Mouse (Mus musculus) thymus, adult 18-20 months (tissue): ENCODE results near the gene Kalrn.
"Not testable (repeated sequence)": the region's sequence is repeated elsewhere in the genome, so short reads cannot be mapped to it uniquely, and the experiment has no call there.

Experiments
- DNase-seq, 2 experiments: peaks; one replicate each; pipeline ENCODE4 v3.0.0; 2022; ENCODE audit warnings: mixed read lengths in 2 of 2

Gene Kalrn

GRCm38 (mm10) chr16:34093734-34094445 is 479.4 kb downstream of the Kalrn start:
- no peak for DNase-seq

DNA sequence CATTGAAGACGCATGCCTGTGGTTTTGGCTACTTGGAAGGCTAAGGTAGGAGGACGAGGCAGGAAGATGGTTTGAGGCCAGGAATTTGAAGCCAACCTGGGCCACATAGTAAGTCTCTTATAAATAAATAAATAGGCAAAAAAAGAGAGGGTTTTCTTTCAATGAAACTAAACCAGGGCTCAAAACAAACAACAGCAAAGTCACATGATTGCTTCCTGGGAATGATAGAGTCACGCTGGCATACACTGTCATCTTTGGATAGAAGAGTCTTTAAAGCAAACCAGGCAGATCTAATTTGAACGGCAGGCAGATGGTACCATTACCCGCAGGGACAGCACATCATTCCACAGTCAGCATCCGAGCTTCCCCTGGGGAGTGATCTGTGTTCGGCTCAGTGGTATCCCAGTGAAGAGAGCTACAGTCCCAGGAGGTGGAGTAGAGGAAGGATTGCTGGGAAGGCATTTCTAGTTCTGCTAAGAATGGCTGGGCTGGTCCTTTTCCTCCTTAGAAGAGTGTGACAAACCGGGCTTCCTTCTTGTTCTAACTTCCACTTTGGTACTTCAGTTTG is 483.7 kb downstream of the Kalrn start:
- no peak for DNase-seq

DNA sequence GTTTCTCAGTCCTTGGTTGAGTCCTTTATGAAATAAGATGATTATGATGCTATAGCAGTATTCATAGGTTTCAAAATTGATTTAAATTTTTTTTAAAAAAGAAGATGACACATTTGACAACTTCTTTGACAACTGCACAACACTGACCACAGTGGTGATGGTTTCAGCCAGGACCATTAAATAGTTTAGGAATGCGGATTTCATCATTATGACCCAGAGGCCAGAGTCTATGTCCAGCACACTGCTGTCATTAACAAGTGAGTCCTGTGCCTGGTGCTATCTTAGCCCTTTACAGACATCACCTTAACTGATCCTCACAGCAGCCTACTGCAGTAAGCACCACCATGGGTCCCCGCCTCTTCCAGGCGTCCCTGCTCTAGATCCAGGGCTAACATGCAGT is 484.3 kb downstream of the Kalrn start:
- no peak for DNase-seq

DNA sequence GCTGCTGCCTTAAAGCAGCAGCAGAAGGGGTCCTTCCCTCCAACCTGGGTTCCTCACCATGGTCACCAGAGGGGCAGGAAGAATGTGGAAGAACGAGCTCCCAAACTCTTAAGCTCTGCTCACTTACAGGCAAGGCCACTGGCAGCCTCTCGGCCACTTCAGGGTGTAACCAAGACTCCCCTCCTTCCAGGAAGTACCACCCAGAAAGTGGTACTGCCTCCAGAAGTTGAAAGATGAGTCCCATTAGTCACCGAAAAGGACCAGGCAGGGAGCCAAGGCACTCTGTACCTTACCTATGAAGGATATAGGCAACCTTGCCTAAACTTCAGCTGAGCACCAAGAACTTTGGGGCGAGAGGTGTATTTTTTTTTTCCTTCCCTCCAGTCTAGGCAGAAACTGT is 485.0 kb downstream of the Kalrn start:
- no peak for DNase-seq

DNA sequence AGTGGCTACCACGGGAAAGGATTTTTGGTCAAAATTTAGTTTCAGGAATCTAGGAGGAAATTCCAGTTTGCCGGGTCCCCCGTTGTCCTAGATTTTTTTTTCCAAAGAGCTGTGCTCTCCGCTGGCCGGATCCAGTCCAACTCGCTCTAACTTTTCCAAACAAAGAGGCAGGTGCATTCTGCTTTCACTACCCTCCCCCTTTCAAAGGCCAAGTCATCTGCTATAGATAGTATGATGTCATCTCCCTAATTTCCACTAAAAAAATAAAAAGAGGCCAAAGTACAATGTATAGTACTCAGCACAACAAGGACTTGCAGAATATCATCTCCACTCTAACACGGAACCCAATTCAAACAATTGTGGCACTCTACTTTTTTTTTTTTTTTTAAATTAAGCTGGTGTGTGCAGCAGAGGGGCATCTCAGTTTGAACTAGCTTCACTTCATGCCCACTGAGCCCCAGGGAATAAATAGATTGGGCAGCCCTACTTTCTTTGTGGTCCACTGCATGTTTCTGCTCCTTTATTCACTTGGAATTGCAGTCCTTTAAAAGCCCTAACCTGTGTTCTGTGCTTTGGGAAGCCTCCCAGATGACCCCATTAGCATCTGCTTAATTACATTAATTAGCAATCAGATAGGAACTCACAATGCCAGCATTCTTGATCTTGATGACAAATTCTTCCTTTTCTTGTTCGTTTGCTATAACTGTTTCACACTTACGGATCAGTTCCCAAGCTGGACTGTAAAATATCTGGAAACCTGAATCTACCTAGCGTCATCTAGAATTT is 489.0 kb downstream of the Kalrn start:
- no peak for DNase-seq

GRCm38 (mm10) chr16:34082494-34083469 is 490.6 kb downstream of the Kalrn start:
- no peak for DNase-seq

DNA sequence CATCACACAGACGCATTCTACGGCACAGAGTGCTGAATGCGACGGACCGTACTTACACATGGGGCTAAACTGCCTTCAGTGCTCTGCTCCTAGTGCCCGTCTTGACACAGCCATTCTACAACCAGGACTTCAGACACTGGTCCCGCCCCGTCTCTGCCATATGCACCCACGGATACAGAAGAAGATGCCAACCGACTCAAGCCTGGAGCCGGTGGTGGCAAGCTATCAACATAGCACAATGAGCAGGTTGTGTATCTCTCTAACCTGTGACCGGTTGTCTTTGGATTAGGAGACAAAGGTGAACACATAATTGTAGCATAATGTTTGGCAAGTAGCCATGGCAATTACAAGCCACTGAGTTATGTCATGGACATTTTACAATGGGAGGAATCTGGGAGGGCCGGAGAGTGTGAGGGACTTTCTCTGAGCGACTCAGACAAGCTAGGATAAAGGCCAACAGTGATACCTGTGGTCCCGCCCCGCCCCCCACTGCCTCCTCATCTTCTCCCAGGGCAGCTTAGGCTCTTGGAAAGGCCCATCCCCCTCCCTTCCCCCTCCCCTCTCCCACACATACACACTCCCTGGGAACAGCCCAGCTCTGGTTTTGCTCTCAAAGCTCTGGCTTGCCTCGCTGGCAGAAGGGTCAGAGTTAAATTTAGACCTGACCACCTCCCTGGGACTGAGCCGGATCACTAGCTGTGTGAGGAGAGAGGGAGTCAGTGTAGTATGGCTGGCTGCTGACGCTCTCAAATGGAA is 491.5 kb downstream of the Kalrn start:
- DNase-seq = no peak

DNA sequence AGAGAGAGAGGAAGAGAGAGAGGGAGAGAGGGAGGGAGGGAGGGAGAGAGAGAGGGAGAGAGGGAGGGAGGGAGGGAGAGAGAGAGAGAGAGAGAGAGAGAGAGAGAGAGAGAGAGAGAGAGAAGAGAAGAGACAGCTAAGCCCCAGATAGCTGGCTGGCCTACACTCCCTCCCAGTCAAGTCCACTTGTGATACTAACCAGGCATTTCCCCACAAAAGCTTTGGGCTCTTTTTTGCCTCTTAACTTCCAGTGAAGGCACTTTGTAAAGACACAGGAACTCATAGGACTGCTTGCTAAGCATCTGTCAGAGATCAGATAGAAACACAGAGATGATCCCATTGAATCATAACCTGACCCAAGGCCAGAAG is 492.0 kb downstream of the Kalrn start:
- DNase-seq = not testable (repeated sequence)

GRCm38 (mm10) chr16:34080818-34081217 is 492.5 kb downstream of the Kalrn start:
- DNase-seq = no peak

- DNase-seq = no peak
Measured at GRCm38 (mm10) chr16:34079511-34079910, 493.8 kb downstream of the Kalrn start.

DNA sequence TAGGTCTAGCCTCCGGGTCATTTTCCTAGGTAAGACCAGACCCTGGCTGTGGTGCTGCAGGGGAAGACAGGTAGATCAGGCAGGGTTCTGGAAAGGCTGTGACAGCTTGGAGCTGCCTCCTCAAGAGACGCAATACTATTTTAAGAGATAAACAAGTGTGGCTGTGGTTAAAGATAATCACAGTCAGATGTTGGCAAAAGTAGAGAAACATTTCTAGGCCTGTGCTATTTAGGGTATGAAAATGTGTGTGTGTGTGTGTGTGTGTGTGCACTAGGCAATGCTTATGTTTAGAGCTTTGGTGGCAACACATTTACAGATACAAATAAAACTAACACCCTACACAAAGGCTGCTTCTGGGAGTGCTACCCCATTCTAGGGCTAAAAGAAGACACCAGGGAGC is 494.6 kb downstream of the Kalrn start:
- DNase-seq = no peak

- DNase-seq = no peak
Measured at GRCm38 (mm10) chr16:34076101-34076500, 497.2 kb downstream of the Kalrn start.

- no peak for DNase-seq
Measured at GRCm38 (mm10) chr16:34073930-34074329, 499.4 kb downstream of the Kalrn start.

GRCm38 (mm10) chr16:34072136-34072535 is 501.2 kb downstream of the Kalrn start:
- DNase-seq = no peak

DNA sequence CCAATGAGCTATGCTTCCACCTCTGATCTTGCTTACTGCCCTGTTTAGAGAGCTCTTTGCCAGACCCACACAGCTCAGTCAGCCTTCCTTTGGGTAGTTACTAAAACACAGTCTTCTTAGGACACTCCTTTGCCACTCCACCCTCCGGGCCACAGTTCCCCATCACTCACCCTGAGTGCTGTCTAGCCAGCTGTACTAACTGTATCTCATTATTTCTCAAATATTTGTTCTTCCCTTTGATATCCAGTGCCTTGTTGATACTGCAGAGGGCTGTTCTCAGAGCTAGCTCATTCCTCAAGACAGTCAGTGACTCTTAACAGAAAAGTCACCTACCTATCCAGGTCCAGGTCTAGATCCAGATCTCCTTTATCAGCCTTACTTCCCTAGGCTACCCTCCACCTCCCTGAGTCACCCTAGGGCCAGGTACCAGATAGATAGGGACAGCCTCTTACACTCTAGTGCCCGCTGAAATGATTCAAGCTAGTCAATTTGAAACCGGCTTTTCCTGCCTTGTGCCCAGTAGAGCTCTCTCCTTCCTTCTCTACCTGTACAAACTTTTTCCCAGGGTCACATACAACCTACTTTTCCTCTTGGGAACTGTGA is 502.0 kb downstream of the Kalrn start:
- no peak for DNase-seq

- DNase-seq = no peak
Measured at GRCm38 (mm10) chr16:34069481-34069880, 503.9 kb downstream of the Kalrn start.

DNA sequence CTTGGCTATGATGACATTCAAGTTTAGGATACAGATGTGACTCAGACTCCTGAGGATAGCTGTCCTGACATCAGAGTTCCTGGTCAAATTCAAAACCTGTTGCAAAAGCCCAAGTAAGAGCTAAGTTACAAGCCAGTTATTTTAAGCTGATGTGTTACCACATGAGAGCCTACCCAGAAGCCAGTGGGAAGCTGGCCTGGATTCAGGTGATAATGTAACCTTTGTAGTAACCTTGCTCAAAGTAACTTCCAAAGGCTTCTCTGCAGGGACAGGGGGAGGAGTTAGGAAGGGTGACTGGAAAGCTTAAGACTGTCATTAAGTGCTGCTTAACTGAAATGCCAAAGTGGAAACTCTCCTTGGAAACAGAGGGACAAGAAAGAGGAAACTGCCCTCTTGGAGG is 506.4 kb downstream of the Kalrn start:
- no peak for DNase-seq

- DNase-seq = no peak
Measured at GRCm38 (mm10) chr16:34066376-34066775, 507.0 kb downstream of the Kalrn start.

- no peak for DNase-seq
Measured at GRCm38 (mm10) chr16:34063313-34063712, 510.0 kb downstream of the Kalrn start.

DNA sequence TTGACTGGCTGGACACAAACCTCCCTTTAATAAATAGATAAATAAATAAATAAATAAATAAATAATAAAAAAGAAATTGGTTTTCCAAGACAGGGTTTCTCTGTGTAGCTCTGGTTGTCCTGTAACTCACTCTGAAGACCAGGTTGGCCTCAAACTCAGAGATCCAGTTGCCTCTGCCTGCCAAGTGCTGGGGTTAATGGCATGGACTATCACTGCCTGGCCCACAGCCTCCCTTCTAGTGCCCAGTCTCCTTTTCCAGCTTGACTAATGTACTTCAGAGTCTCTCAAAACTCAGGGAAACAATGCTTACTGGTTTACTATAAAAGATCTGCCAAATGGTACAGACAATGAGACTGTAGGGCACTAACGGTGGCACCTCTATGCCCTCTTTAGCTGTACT is 511.7 kb downstream of the Kalrn start:
- DNase-seq = no peak

- DNase-seq = no peak
Measured at GRCm38 (mm10) chr16:34058611-34059010, 514.7 kb downstream of the Kalrn start.

DNA sequence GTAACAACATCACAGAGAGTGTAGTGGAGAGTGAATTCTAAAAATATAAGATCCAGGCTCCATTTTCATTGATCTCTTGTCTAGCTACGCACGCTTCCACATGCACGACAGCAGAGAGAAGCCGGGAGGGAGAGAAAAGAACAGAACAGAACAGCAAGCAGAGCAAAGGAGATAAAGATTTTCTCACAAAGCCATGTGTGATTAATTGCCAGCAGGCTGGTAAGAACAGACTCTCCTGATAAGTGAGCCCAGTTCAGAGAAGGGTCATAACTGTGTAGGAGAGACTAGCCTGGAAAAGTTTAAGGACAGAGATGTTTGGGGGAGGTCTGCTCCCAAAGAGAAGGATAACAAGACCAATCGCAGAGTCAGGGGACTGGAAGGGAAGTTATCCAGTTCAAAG is 515.9 kb downstream of the Kalrn start:
- DNase-seq = no peak
